Mouse (Mus musculus): ENCODE results near the gene Paox. TPM values are rescaled to one million over a fixed set of nuclear protein-coding genes. Genes with fewer than 3 reads are reported as not detected.
"Not testable (repeated sequence)": the region's sequence is repeated elsewhere in the genome, so short reads cannot be mapped to it uniquely, and the experiment has no call there.

Gene Paox
- polyA plus RNA-seq, 1 experiment from 2014 or later: 11.1 TPM

DNA sequence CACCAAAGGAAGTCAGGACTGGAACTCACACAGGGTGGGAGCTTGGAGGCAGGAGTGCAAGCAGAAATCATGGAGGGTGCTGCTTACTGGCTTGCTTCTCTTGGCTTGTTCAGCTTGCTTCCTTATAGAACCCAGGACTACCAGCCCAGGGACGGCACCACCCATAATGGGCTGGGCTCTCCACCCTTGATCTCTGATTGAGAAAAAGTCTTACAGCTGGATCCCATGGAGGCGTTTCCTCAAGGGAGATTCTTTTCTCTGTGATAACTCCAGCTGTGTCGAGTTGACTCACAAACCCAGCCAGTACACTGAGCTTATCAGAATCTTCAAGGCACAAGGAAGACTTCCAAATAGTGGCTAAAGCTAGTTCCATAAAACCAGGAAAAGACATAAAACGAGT is 7.2 kb downstream of the Paox start:
- Histone ChIP-seq H3K27me3 (no peaks in the 10 kb centered on the region), H3K4me3 (no peak overlapping the region), H3K9ac (no peak overlapping the region), H3K4me2 (no peak overlapping the region), H3K4me1 (replicated peaks) (peaks cover 8% of the 10 kb centered on the region), H3K9me3 (replicated peaks) (no peaks in the 10 kb centered on the region), H3K27ac (peak overlapping the region; percentile 4; the same call in 1 of the 2 replicates), H3K36me3 (no peaks in the 10 kb centered on the region)
- 27% methylated on average over 4 of the region's 4 CpGs for WGBS
- ATAC-seq (replicated peaks; ENCODE audit: insufficient number of reproducible peaks, insufficient read depth, low FRiP score, low read depth): no peak

DNA sequence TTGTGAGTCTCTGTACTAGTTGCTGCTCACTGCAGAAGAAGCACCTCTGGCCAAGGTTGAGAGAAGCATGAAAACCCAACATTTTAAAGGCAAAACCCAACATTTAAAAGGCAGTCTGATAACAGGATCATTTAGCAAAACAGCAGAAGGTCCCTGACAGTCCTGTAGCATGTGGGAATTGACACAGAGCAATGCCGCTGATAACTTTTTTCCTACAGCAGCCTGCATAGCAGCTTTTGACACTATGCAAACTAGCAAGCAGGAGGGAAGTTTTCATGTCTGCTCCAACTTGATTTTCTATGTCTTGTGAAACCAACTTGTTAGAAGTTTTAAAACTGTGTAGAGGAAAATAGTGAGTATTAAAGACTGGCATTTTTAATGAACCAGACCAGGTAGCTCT is 8.8 kb downstream of the Paox start:
- no peaks in the 10 kb centered on the region for H3K27me3 ChIP-seq
- 84% methylated on average over 1 of the region's 1 CpGs for WGBS
- no peak for ATAC-seq (replicated peaks; ENCODE audit: insufficient number of reproducible peaks, insufficient read depth, low FRiP score, low read depth)
- peaks cover under 1% of the 10 kb centered on the region; the same call in 1 of the 2 replicates for H3K36me3 ChIP-seq
- no peak overlapping the region for H3K27ac ChIP-seq
- no peak overlapping the region for H3K4me2 ChIP-seq
- H3K9me3 ChIP-seq (replicated peaks): no peaks in the 10 kb centered on the region
- no peak overlapping the region for H3K9ac ChIP-seq
- no peak overlapping the region for H3K4me3 ChIP-seq
- peaks cover 8% of the 10 kb centered on the region for H3K4me1 ChIP-seq (replicated peaks)

DNA sequence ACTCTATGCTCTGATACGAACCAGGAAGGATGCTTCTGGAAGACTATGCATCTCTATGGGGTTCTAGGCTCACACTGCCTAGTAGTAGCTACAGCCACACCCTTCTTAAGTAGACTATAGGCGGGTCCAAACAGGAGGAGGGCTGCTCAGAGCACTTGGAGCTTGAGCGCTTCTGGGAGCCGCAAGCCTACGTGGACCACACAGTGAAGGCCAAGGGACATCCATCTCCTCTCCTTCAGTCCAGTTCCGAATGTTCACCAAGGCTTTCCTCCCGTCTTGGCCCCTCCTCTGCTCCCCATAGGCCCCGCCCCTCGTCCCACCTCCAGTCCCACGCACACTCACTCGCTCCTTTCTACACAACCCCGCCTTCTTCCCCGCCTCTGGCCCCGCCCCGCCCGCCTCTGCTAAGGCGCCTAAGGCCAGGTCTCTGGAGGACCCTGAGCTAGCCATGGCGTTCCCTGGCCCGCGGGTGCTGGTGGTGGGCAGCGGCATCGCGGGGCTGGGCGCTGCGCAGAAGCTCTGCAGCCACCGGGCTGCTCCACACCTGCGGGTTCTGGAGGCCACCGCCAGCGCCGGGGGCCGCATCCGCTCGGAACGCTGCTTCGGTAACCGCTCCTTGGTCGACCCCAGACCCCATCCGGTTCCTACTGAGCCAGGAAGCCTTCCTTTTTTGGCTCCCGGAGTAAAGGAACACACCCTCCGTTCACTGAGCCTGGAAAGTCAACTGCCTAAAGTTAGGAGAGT is 9.9 kb downstream of the Paox start:
- peak overlapping the region; percentile 94 for H3K4me2 ChIP-seq
- H3K27me3 ChIP-seq: no peaks in the 10 kb centered on the region
- H3K27ac ChIP-seq: peak overlapping the region; percentile 57; the same call in 1 of the 2 replicates
- peak; percentile 98 for ATAC-seq (replicated peaks; ENCODE audit: insufficient number of reproducible peaks, insufficient read depth, low FRiP score, low read depth)
- H3K4me3 ChIP-seq: peak overlapping the region; percentile 94
- under 1% methylated on average over 40 of the region's 40 CpGs for WGBS
- peaks cover 9% of the 10 kb centered on the region for H3K36me3 ChIP-seq
- H3K9me3 ChIP-seq (replicated peaks): no peaks in the 10 kb centered on the region
- peak overlapping the region; percentile 89 for H3K9ac ChIP-seq
- peaks cover 8% of the 10 kb centered on the region for H3K4me1 ChIP-seq (replicated peaks)

DNA sequence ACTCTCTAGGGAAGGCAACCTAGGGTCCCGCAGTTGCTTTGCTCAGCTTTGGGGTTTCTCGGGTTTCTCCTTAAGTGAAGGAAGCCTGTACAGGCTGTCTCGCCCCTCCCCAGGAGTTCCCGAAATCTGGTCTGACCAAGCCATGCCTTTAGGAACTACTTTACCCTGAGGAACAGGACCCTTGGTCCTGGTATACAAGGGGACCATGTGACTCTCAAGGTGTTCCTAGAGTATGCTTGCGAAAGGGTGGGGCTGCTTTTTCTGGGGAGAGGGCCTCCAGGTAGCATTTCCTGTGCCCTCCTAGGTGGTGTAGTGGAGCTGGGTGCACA is 10.4 kb downstream of the Paox start:
- Histone ChIP-seq H3K4me2 (peak overlapping the region; percentile 94), H3K27ac (peak overlapping the region; percentile 57; the same call in 1 of the 2 replicates), H3K9me3 (replicated peaks) (no peaks in the 10 kb centered on the region), H3K4me3 (peak overlapping the region; percentile 94), H3K9ac (peak overlapping the region; percentile 89), H3K4me1 (replicated peaks) (peaks cover 8% of the 10 kb centered on the region), H3K36me3 (peaks cover 9% of the 10 kb centered on the region), H3K27me3 (no peaks in the 10 kb centered on the region)
- WGBS: 5% methylated on average over 5 of the region's 5 CpGs
- ATAC-seq (replicated peaks; ENCODE audit: insufficient number of reproducible peaks, insufficient read depth, low FRiP score, low read depth): no peak

DNA sequence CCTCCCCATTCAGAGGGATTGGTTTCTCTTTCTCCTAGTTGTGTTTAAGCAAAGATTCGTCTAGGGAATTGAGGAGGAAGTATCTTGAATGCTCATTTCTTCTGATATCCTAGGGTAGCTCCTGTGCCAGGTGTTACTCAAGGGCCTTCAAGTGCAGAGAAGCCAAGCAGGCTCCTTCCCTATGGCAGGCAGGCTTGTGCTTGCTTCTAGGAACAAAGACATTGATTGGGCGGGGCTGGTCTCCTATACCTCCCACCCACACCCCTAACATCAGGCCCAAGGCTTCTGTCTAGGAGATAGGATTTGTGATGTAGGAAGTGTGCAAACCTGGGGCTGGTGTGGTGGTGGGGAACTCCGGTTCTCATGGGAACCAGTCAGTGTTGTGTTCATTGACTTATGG is 11.3 kb downstream of the Paox start:
- ATAC-seq (replicated peaks; ENCODE audit: insufficient number of reproducible peaks, insufficient read depth, low FRiP score, low read depth): no peak
- H3K9me3 ChIP-seq (replicated peaks): no peaks in the 10 kb centered on the region
- H3K4me1 ChIP-seq (replicated peaks): peaks cover 8% of the 10 kb centered on the region
- 86% methylated on average over 3 of the region's 3 CpGs for WGBS
- no peaks in the 10 kb centered on the region for H3K27me3 ChIP-seq
- no peak overlapping the region for H3K9ac ChIP-seq
- H3K36me3 ChIP-seq: peaks cover 9% of the 10 kb centered on the region
- no peak overlapping the region for H3K4me3 ChIP-seq
- H3K4me2 ChIP-seq: 0 out of 2 replicates have a peak overlapping the region, but pooled peaks have one; percentile 13
- no peak overlapping the region for H3K27ac ChIP-seq

DNA sequence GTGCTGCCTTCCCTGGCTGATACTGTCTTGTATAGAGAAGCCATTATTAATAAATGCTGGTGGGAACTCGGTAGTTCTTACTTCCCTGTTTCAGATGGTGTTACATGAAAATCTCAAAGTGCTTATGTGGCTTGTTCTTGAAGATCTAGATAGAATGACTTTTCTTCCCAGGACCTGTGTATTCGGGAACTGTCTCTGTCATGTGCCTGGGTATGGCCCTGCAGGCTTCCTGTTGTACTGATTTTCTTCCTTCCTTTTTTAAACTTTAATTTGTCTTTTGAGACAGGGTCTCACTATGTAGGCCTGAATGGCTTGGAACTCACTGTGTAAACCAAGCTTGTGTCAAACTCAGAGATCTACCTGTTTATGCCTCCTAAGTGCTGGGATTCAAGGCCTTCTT is 12.3 kb downstream of the Paox start:
- no peak overlapping the region for H3K9ac ChIP-seq
- H3K4me3 ChIP-seq: no peak overlapping the region
- H3K9me3 ChIP-seq (replicated peaks): no peaks in the 10 kb centered on the region
- no peak for ATAC-seq (replicated peaks; ENCODE audit: insufficient number of reproducible peaks, insufficient read depth, low FRiP score, low read depth)
- peaks cover 8% of the 10 kb centered on the region for H3K4me1 ChIP-seq (replicated peaks)
- H3K36me3 ChIP-seq: peaks cover 9% of the 10 kb centered on the region
- no peaks in the 10 kb centered on the region for H3K27me3 ChIP-seq
- H3K4me2 ChIP-seq: no peak overlapping the region
- WGBS: 79% methylated on average over 2 of the region's 2 CpGs
- H3K27ac ChIP-seq: no peak overlapping the region

DNA sequence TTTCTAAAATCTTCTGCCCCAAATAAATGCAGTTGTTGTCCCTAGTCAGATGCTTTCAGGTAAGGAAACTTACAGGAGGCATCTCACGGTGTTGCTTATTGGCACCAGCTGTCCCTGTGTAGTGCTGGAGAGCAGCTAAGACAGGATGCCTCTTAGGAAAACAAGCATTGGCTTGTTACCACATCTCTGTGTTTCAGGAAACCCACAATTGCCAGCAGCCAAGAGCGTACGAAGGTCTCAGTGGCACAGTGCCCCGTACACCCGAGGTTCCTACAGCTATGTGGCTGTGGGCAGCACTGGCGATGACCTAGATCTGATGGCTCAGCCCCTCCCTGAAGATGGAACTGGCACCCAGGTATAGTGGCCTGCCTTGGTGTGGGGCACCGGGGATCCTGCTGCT is 16.6 kb downstream of the Paox start:
- not testable (repeated sequence) for ATAC-seq (replicated peaks; ENCODE audit: insufficient number of reproducible peaks, insufficient read depth, low FRiP score, low read depth)
- 90% methylated on average over 7 of the region's 7 CpGs for WGBS

DNA sequence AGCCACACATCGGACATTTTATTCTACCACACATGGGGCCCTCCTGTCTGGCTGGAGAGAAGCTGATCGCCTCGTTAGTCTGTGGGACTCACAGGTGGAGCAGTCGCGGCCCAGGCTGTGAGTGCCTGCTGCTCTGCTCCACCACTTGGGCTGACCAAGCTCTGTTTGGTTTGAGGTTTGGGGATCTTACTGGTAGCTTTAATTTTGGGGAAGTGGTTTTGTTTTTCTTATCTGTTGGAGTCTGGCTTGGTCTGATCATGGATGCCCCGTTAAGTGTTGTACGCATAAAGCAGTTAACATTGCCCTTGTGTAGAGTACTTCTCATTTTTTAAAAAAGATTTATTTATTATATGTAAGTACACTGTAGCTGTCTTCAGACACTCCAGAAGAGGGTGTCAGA is 18.4 kb downstream of the Paox start:
- H3K4me1 ChIP-seq (replicated peaks); H3K9ac ChIP-seq; H3K4me2 ChIP-seq; ATAC-seq (replicated peaks; ENCODE audit: insufficient number of reproducible peaks, insufficient read depth, low FRiP score, low read depth); H3K27me3 ChIP-seq; H3K9me3 ChIP-seq (replicated peaks); H3K27ac ChIP-seq; H3K36me3 ChIP-seq; H3K4me3 ChIP-seq: not testable (repeated sequence)
- 81% methylated on average over 7 of the region's 7 CpGs for WGBS

More for the DNA sequence above, 16.6 kb downstream of the Paox start:
- not testable (repeated sequence) for H3K27ac ChIP-seq; H3K9me3 ChIP-seq (replicated peaks); H3K36me3 ChIP-seq; H3K4me2 ChIP-seq; H3K27me3 ChIP-seq; H3K9ac ChIP-seq; H3K4me3 ChIP-seq; H3K4me1 ChIP-seq (replicated peaks)

DNA sequence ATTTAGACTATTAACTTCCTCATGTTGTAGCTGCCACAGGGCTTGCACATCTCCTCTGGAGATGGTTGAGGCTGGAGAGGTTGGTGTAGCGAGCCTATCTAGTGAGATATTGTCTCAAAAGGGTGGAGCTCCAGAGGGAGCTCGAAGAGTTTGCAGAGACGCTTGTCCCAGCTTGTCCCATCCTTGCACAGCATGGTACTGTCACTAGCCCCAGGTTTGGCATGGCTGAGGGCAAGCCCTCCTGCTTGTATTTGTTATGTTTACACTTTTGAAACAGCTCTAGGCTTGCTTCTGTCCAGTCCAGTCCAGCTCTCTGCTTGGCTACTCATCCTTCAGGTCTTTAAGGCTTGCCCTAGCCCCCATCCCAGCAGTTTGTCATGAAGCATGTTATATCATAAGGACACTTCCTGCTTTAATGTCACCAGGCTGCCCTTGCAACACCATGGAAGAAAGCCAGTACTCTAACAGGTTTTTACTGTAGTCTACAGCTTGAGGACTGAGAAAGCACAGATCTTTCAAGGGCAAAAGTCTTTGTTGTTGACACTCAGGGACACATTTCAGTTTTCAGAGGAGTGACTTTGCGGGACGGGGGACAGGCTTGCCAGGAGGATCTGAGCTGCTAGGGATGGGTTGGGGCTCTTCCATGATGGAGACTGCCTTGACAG is 19.6 kb downstream of the Paox start:
- 77% methylated on average over 5 of the region's 5 CpGs for whole genome bisulfite sequencing
- no peak for ATAC-seq (replicated peaks; ENCODE audit: insufficient number of reproducible peaks, insufficient read depth, low FRiP score, low read depth)
- Histone ChIP-seq H3K4me2 (no peak overlapping the region), H3K4me3 (no peak overlapping the region), H3K36me3 (peaks cover under 1% of the 10 kb centered on the region; the same call in 1 of the 2 replicates), H3K4me1 (replicated peaks) (peaks cover 7% of the 10 kb centered on the region), H3K27me3 (no peaks in the 10 kb centered on the region), H3K9ac (no peak overlapping the region), H3K27ac (no peak overlapping the region), H3K9me3 (replicated peaks) (no peaks in the 10 kb centered on the region)

DNA sequence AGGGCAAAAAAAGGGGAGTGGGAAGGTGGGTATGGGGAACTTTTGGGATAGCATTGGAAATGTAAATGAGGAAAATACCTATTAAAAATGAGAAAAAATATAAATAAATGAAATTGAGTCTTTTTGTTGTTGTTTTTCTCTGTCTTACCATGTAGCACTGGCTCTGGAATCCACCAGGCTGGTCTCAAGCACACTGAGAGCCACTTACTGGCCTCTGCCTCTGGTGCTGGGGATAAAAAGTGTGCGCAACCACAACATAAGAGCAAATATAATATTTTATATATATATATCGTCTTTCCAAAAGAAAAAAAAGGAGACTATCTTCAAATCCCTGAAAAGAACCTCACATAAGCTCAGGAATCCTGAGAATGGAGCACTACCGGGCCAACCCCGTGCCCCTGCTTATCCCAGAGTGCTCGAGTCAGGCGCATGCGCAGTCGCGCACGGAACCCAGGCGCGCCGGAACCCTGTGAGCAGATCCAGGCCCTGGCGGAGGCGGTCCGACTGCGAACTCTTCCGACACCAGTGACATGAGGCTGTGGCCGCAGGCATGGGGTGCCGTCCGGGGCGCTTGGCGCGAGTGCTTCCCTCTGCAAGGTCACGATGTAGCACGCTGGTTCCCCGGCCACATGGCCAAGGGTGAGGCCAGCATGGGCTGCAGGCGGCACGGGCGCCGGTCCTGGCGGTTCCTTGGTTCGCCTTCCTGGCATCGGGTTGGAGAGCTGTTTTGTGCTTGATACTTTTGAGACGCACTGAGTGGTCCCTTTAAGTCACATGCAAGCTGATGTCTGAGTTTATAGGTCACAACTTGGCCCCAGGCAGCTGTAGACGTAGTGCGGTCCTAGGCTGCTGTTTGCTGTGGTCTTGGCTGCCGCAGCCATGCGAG is 21.8 kb downstream of the Paox start, which contains the start of gene Mtg1:
Mtg1 (plus strand) TSS at position 430 of the 886 bp plus-strand sequence.
- Histone ChIP-seq H3K27me3 (no peaks in the 10 kb centered on the region), H3K4me2 (peak within 1 kb of the TSS; percentile 84), H3K27ac (peak within 1 kb of the TSS; percentile 84), H3K4me1 (replicated peaks) (peaks cover 7% of the 10 kb centered on the region), H3K36me3 (no peaks in the 10 kb centered on the region), H3K9ac (peak within 1 kb of the TSS; percentile 91), H3K4me3 (peak within 1 kb of the TSS; percentile 81), H3K9me3 (replicated peaks) (no peaks in the 10 kb centered on the region)
- 2% methylated on average over 39 of the region's 39 CpGs for WGBS
- peak; percentile 97 for ATAC-seq (replicated peaks; ENCODE audit: insufficient number of reproducible peaks, insufficient read depth, low FRiP score, low read depth)

DNA sequence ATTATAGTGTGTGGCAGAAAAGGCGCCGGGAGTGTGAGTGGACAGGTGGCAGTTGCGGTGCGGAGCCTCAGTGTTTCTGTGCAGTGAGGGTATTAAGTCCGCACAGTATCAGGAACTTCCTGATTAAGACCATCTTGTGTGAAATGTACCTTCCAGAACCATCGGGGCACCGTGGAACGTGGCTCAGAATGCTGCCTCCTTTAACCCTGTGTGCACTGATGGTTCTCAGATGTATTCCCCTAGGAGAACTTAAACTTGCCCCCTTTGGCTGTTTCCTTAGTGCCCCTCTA is 22.4 kb downstream of the Paox start:
- no peak for ATAC-seq (replicated peaks; ENCODE audit: insufficient number of reproducible peaks, insufficient read depth, low FRiP score, low read depth)
- H3K9ac ChIP-seq: peak overlapping the region; percentile 91
- H3K4me2 ChIP-seq: peak overlapping the region; percentile 84
- peaks cover 7% of the 10 kb centered on the region for H3K4me1 ChIP-seq (replicated peaks)
- H3K27me3 ChIP-seq: no peaks in the 10 kb centered on the region
- H3K27ac ChIP-seq: peak overlapping the region; percentile 84
- H3K36me3 ChIP-seq: no peaks in the 10 kb centered on the region
- H3K9me3 ChIP-seq (replicated peaks): no peaks in the 10 kb centered on the region
- WGBS: 0% methylated on average over 8 of the region's 8 CpGs
- peak overlapping the region; percentile 81 for H3K4me3 ChIP-seq

Data from heart, embryonic 15.5 days (tissue).